Mouse (Mus musculus) megakaryocyte, embryonic 14.5 days (primary cell): Measurements from ENCODE around the gene Jam3. TPM values are rescaled to one million over a fixed set of nuclear protein-coding genes. Genes with fewer than 3 reads are reported as not detected.

Experiments
- H3K27me3 ChIP-seq: replicated peaks from 2 replicates; pipeline ENCODE3; 2012; ENCODE audit warnings: inconsistent platforms
- H3K36me3 ChIP-seq: replicated peaks from 2 replicates; pipeline ENCODE3; 2012; ENCODE audit warnings: low read length, inconsistent platforms, mixed read lengths
- H3K4me1 ChIP-seq: 2 replicates; pipeline ENCODE4 v1.6.1; 2012; ENCODE audit warnings: inconsistent platforms
- H3K4me3 ChIP-seq: replicated peaks from 2 replicates; pipeline ENCODE3; 2012; ENCODE audit warnings: moderate library complexity, mild to moderate bottlenecking, inconsistent platforms
- H3K9me3 ChIP-seq: 2 replicates; pipeline ENCODE4 v1.6.1; 2012; ENCODE audit warnings: inconsistent platforms
- FLI1 ChIP-seq: IDR thresholded peaks from 2 replicates; pipeline ENCODE4 v1.6.1; 2012; ENCODE audit warnings: low read length, inconsistent platforms, mixed read lengths
- GATA1 ChIP-seq: IDR thresholded peaks from 3 replicates; pipeline ENCODE4 v1.6.1; 2012; ENCODE audit warnings: mixed read lengths, low read length, inconsistent platforms, borderline replicate concordance
- polyA plus RNA-seq: library from polyadenylated mRNA; stranded (reverse); fragments of >175 nt; gene quantifications from 2 replicates; pipeline ENCODE4 v1.2.3, GENCODE M21; 2012; ENCODE audit warnings: low replicate concordance; ENCODE audit not compliant: insufficient read depth

The Jam3 gene
- polyA plus RNA-seq, 1 experiment, result 0.13 TPM

DNA sequence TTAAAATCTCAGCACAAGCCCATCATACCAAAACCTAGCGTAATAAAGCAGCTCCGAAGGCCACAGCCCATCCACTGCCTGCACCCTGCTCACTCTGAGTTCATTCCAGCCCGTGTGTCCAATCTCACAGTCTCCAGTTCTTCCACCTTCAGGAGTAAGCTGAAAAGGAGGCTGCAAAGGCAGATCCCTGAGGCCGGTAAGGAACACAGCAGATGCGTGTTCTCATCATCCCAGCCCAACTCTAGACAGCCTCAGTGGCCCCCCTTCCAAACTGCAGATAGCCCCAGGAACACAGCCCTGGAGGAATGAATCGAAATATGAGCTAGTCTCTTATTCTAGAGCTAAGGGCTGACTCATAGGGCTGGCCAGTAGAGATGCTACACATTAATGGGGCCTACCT, 53.8 kb downstream of the Jam3 start:
- no peaks in the 10 kb centered on the region for H3K9me3 ChIP-seq
- H3K36me3 ChIP-seq, result peaks cover 34% of the 10 kb centered on the region
- peaks cover 29% of the 10 kb centered on the region for H3K4me1 ChIP-seq
- TF ChIP-seq FLI1, result no peak
- no peak for TF ChIP-seq GATA1
- H3K4me3 ChIP-seq, result no peak overlapping the region
- H3K27me3 ChIP-seq, result peaks cover 17% of the 10 kb centered on the region

DNA sequence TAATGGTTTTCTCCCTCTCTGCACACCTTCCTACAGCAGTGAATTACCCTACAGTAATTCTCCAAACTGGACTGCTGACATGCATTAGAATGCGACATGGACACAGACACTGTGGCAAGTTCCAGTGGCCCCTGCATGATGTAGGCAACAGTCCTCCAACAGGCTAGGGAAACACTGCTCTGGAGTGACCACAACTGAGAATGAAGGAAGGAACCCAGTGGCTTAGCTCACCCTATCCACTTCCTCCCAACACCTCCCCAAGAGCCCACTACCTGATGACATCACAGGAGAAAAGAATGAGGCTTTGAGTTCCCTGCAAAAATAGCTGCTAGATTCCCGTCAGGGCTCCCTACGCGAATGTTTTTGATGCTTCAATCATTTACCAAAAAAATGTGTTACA, 55.7 kb downstream of the Jam3 start:
- H3K4me3 ChIP-seq, result peak overlapping the region; percentile 62
- H3K27me3 ChIP-seq, result peaks cover 12% of the 10 kb centered on the region
- no peaks in the 10 kb centered on the region for H3K9me3 ChIP-seq
- TF ChIP-seq FLI1 (no peak), GATA1 (no peak)
- peaks cover 28% of the 10 kb centered on the region for H3K4me1 ChIP-seq
- peaks cover 53% of the 10 kb centered on the region for H3K36me3 ChIP-seq

DNA sequence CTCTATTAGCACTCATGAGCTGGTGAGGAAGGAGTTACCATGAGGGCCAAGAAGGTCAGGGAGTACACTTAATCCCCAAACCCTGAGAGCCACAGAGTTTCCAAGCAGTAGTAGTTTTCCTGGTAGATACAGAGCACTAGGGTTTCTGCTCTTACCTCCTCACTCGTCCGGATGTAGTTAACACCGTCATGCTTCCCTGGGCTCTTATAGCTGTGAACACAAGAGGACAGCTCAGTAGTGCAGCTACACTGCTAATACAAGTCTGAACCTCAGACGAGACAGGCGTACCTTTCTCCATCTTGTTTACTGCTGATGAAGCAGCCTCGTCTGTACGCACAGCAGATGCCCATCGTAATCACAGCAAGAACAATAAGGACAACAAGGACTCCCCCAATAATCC, 56.7 kb downstream of the Jam3 start:
- TF ChIP-seq GATA1 (no peak), FLI1 (no peak)
- Histone ChIP-seq H3K36me3 (peaks cover 62% of the 10 kb centered on the region), H3K9me3 (no peaks in the 10 kb centered on the region), H3K27me3 (peaks cover 11% of the 10 kb centered on the region), H3K4me1 (peaks cover 28% of the 10 kb centered on the region), H3K4me3 (no peak overlapping the region)

DNA sequence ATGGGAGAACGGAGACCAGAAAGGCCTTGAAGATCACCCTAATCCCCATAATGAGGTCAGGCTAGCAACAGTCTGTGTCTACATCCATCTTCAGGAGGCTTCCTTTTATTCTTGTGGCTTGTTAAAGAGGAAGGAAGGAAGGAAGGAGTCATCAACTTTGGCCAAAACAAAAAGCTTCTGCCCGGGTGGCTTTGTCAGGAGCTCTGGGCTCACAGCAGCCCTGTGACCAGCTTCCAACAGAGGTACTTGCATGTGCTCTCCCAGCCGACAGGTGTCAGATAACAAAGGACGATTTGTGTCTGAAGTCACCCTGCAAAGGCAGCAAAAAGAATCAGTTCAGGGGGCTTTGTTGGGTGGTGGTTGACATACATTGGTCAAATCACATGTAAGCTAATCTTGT, 57.1 kb downstream of the Jam3 start:
- no peak overlapping the region for H3K4me3 ChIP-seq
- peaks cover 8% of the 10 kb centered on the region for H3K27me3 ChIP-seq
- TF ChIP-seq GATA1, result no peak
- no peak for TF ChIP-seq FLI1
- peaks cover 28% of the 10 kb centered on the region for H3K4me1 ChIP-seq
- no peaks in the 10 kb centered on the region for H3K9me3 ChIP-seq
- H3K36me3 ChIP-seq, result peaks cover 66% of the 10 kb centered on the region

- Histone ChIP-seq H3K36me3 (peaks cover 95% of the 10 kb centered on the region), H3K9me3 (no peaks in the 10 kb centered on the region), H3K4me3 (no peak overlapping the region), H3K27me3 (no peaks in the 10 kb centered on the region), H3K4me1 (peaks cover 4% of the 10 kb centered on the region)
- TF ChIP-seq FLI1 (no peak), GATA1 (no peak)
These were observed 62.3 kb downstream of the Jam3 start for GRCm38 (mm10) chr9:27092916-27093315.

- no peaks in the 10 kb centered on the region for H3K4me1 ChIP-seq
- H3K27me3 ChIP-seq, result no peaks in the 10 kb centered on the region
- TF ChIP-seq FLI1 (no peak), GATA1 (no peak)
- no peak overlapping the region for H3K4me3 ChIP-seq
- H3K36me3 ChIP-seq, result peaks cover 98% of the 10 kb centered on the region
- H3K9me3 ChIP-seq, result no peaks in the 10 kb centered on the region
These were observed 64.1 kb downstream of the Jam3 start for GRCm38 (mm10) chr9:27090801-27091775.

- Histone ChIP-seq H3K4me1 (no peaks in the 10 kb centered on the region), H3K9me3 (no peaks in the 10 kb centered on the region), H3K36me3 (peaks cover 98% of the 10 kb centered on the region), H3K4me3 (no peak overlapping the region), H3K27me3 (no peaks in the 10 kb centered on the region)
- TF ChIP-seq GATA1 (no peak), FLI1 (no peak)
These were observed 65.1 kb downstream of the Jam3 start for GRCm38 (mm10) chr9:27090134-27090533.

GRCm38 (mm10) chr9:27087402-27087801, 67.8 kb downstream of the Jam3 start:
- Histone ChIP-seq H3K4me3 (no peak overlapping the region), H3K9me3 (no peaks in the 10 kb centered on the region), H3K4me1 (no peaks in the 10 kb centered on the region), H3K27me3 (no peaks in the 10 kb centered on the region), H3K36me3 (peaks cover 100% of the 10 kb centered on the region)
- no peak for TF ChIP-seq FLI1
- TF ChIP-seq GATA1, result no peak

DNA sequence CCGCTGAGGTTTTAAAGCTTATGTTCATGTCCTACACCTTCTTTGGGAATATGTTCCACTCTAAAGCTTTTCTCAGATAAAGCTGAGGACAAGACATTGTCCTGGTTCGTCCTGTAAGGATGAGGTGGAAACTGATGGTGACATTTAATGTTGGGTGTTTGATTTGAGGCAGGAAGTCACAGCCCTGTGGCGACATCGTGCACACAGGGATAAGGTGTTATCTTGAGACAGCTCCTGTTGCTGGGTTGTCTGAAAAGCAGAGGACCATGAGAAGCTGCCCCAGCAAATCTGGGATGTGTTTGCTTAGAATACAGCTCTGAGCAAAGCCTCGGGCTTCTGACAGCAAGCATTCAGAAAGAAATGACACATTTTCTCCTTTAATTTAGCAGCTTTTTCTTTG, 69.0 kb downstream of the Jam3 start:
- Histone ChIP-seq H3K9me3 (no peaks in the 10 kb centered on the region), H3K27me3 (no peaks in the 10 kb centered on the region), H3K4me3 (no peak overlapping the region), H3K4me1 (no peaks in the 10 kb centered on the region), H3K36me3 (peaks cover 100% of the 10 kb centered on the region)
- TF ChIP-seq GATA1 (no peak), FLI1 (no peak)

- H3K9me3 ChIP-seq, result no peaks in the 10 kb centered on the region
- peaks cover 96% of the 10 kb centered on the region for H3K36me3 ChIP-seq
- H3K4me1 ChIP-seq, result no peaks in the 10 kb centered on the region
- H3K4me3 ChIP-seq, result no peak overlapping the region
- no peak for TF ChIP-seq FLI1
- TF ChIP-seq GATA1, result no peak
- no peaks in the 10 kb centered on the region for H3K27me3 ChIP-seq
These were observed 79.4 kb downstream of the Jam3 start for GRCm38 (mm10) chr9:27075812-27076211.
